In the genomic region with DNA sequence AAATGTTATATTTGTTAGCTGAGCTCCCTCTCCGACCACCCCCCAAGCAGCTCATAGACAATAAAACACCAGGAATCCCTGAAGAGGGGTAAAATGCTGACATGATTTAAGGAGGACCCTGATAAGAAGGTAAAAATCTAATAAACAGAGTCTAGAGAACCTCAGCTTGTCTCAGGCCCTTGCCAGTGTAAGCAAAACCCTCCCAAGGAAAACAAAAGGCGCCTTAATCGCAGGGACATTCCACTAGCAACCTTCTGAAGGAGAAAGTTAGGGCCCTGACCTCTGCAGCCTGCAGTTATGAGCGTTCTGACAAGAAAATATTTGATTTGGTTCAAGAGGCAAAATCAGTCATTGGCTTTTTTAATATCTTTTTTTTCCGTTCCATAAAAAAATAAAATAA, we compare ENCODE assay signal across 18 mouse cellular contexts.
DNase-seq lines count a peak whose midpoint lies in the region; ATAC-seq lines count a peak whose summit lies in the region.
"Had no signal": no experiment of that assay in that cellular context is flagged by ENCODE, and none has a peak within 500 bp of the region (broad histone marks: within the 10 kb centered on the region; RNA-seq: fewer than 3 reads in every experiment).

No protein-coding gene starts in this region.

- no peak for DNase-seq in heart, embryonic 10.5 days (ENCODE audit: low spot score)
- peak; percentile 18 for DNase-seq in kidney, adult 18-20 months
- no peak for DNase-seq in cerebellum, adult 9-10 months
- DNase-seq in midbrain, embryonic 11.5 days (ENCODE audit: low spot score, missing footprints), result no peak
- DNase-seq: cerebellum, adult 11 months; cerebellum, postnatal 36 days; gastrocnemius, postnatal 14 days; liver, embryonic 13.5 days had no signal

- H3K9me3 ChIP-seq in heart, embryonic 10.5 days, result no peaks in the 10 kb centered on the region
- H3K9me3 ChIP-seq in heart, embryonic 11.5 days (replicated peaks; ENCODE audit: control insufficient read depth, low read length), result no peaks in the 10 kb centered on the region
- 0 out of 2 replicates have a peak, but pooled peaks cover 2% of the 10 kb centered on the region for H3K9me3 ChIP-seq in kidney, embryonic 16.5 days (ENCODE audit: low read length)
- no peaks in the 10 kb centered on the region for H3K9me3 ChIP-seq in forebrain, embryonic 15.5 days
- no peaks in the 10 kb centered on the region for H3K9me3 ChIP-seq in midbrain, embryonic 11.5 days (ENCODE audit: control insufficient read depth, low read length)
- H3K9me3 ChIP-seq: embryonic facial prominence, embryonic 15.5 days; liver, embryonic 13.5 days; lung, embryonic 15.5 days had no signal

- no peak overlapping the region for H3K4me2 ChIP-seq in heart, embryonic 11.5 days
- H3K4me2 ChIP-seq in kidney, embryonic 16.5 days (replicated peaks; ENCODE audit: low read depth, low read length), result peak overlapping the region; percentile 17; the same call in 1 of the 2 replicates
- H3K4me2 ChIP-seq in forebrain, embryonic 15.5 days (replicated peaks), result no peak overlapping the region
- no peak overlapping the region for H3K4me2 ChIP-seq in midbrain, embryonic 11.5 days
- H3K4me2 ChIP-seq: embryonic facial prominence, embryonic 15.5 days; hindbrain, embryonic 13.5 days; liver, embryonic 13.5 days; lung, embryonic 15.5 days had no signal

- H3K9ac ChIP-seq in heart, embryonic 11.5 days (ENCODE audit: low read depth, low read length), result no peak overlapping the region
- no peak overlapping the region for H3K9ac ChIP-seq in kidney, embryonic 16.5 days (replicated peaks; ENCODE audit: low read length)
- H3K9ac ChIP-seq in forebrain, embryonic 15.5 days (replicated peaks), result no peak overlapping the region
- H3K9ac ChIP-seq in midbrain, embryonic 11.5 days (ENCODE audit: low read length), result no peak overlapping the region
- H3K9ac ChIP-seq: embryonic facial prominence, embryonic 15.5 days; hindbrain, embryonic 13.5 days; liver, embryonic 13.5 days; lung, embryonic 15.5 days had no signal

- 0 out of 2 replicates have a peak, but pooled peaks cover 4% of the 10 kb centered on the region for H3K4me1 ChIP-seq in heart, embryonic 10.5 days
- no peaks in the 10 kb centered on the region for H3K4me1 ChIP-seq in heart, embryonic 11.5 days (ENCODE audit: control insufficient read depth, insufficient read depth, low read length)
- H3K4me1 ChIP-seq in kidney, embryonic 16.5 days (ENCODE audit: insufficient read depth, low read length), result 0 out of 2 replicates have a peak, but pooled peaks cover 4% of the 10 kb centered on the region
- no peaks in the 10 kb centered on the region for H3K4me1 ChIP-seq in forebrain, embryonic 15.5 days
- no peaks in the 10 kb centered on the region for H3K4me1 ChIP-seq in midbrain, embryonic 11.5 days (ENCODE audit: control insufficient read depth, insufficient read depth, low read length)
- H3K4me1 ChIP-seq: embryonic facial prominence, embryonic 15.5 days; liver, embryonic 13.5 days; lung, embryonic 15.5 days had no signal

- no peak overlapping the region for H3K4me3 ChIP-seq in heart, embryonic 10.5 days
- no peak overlapping the region for H3K4me3 ChIP-seq in heart, embryonic 11.5 days (ENCODE audit: low read depth, low read length)
- no peak overlapping the region for H3K4me3 ChIP-seq in kidney, embryonic 16.5 days (ENCODE audit: low read length)
- H3K4me3 ChIP-seq in forebrain, embryonic 15.5 days, result no peak overlapping the region
- no peak overlapping the region for H3K4me3 ChIP-seq in midbrain, embryonic 11.5 days (ENCODE audit: low read depth, low read length)
- H3K4me3 ChIP-seq: embryonic facial prominence, embryonic 15.5 days; hindbrain, embryonic 13.5 days; left cerebral cortex, adult 2 months; liver, embryonic 13.5 days; lung, embryonic 15.5 days had no signal

- WGBS in heart, embryonic 10.5 days, result 54% methylated on average over 5 of the region's 5 CpGs
- 52% methylated on average over 5 of the region's 5 CpGs for WGBS in heart, embryonic 11.5 days (ENCODE audit: insufficient replicate concordance)
- WGBS in kidney, embryonic 16.5 days, result 17% methylated on average over 5 of the region's 5 CpGs
- WGBS in forebrain, embryonic 15.5 days, result 75% methylated on average over 5 of the region's 5 CpGs
- WGBS in midbrain, embryonic 11.5 days, result 76% methylated on average over 5 of the region's 5 CpGs

- H3K27ac ChIP-seq in heart, embryonic 10.5 days, result 0 out of 2 replicates have a peak overlapping the region, but pooled peaks have one; percentile 29
- no peak overlapping the region for H3K27ac ChIP-seq in heart, embryonic 11.5 days (ENCODE audit: low read depth, low read length)
- H3K27ac ChIP-seq in kidney, embryonic 16.5 days (ENCODE audit: low read length), result peak overlapping the region; percentile 72
- H3K27ac ChIP-seq in forebrain, embryonic 15.5 days (replicated peaks), result no peak overlapping the region
- no peak overlapping the region for H3K27ac ChIP-seq in midbrain, embryonic 11.5 days (ENCODE audit: low read depth, low read length)
- H3K27ac ChIP-seq: embryonic facial prominence, embryonic 15.5 days; hindbrain, embryonic 13.5 days; left cerebral cortex, adult 2 months; liver, embryonic 13.5 days; lung, embryonic 15.5 days had no signal

- ATAC-seq in heart, embryonic 11.5 days (replicated peaks; ENCODE audit: insufficient number of reproducible peaks, low FRiP score, low TSS enrichment), result no peak
- peak; percentile 91 for ATAC-seq in kidney, embryonic 16.5 days (ENCODE audit: low FRiP score, low TSS enrichment)
- no peak for ATAC-seq in forebrain, embryonic 15.5 days (replicated peaks)
- no peak for ATAC-seq in midbrain, embryonic 11.5 days (ENCODE audit: low FRiP score)
- ATAC-seq: CD4-positive, CD25-positive, alpha-beta regulatory T cell, adult 4 months; midbrain, embryonic 16.5 days had no signal

- H3K36me3 ChIP-seq in heart, embryonic 10.5 days, result no peaks in the 10 kb centered on the region
- H3K36me3 ChIP-seq in heart, embryonic 11.5 days (ENCODE audit: control insufficient read depth, insufficient read depth, low read length), result no peaks in the 10 kb centered on the region
- no peaks in the 10 kb centered on the region for H3K36me3 ChIP-seq in kidney, embryonic 16.5 days (ENCODE audit: insufficient read depth, low read length)
- H3K36me3 ChIP-seq in forebrain, embryonic 15.5 days, result no peaks in the 10 kb centered on the region
- H3K36me3 ChIP-seq in midbrain, embryonic 11.5 days (ENCODE audit: control insufficient read depth, insufficient read depth, low read length), result no peaks in the 10 kb centered on the region
- H3K36me3 ChIP-seq: embryonic facial prominence, embryonic 15.5 days; G1E; hindbrain, embryonic 13.5 days; liver, embryonic 13.5 days; lung, embryonic 15.5 days had no signal

- H3K27me3 ChIP-seq in heart, embryonic 10.5 days (ENCODE audit: insufficient read depth, poor library complexity, severe bottlenecking), result no peaks in the 10 kb centered on the region
- no peaks in the 10 kb centered on the region for H3K27me3 ChIP-seq in heart, embryonic 11.5 days (ENCODE audit: control insufficient read depth, insufficient read depth, low read length)
- no peaks in the 10 kb centered on the region for H3K27me3 ChIP-seq in kidney, embryonic 16.5 days (ENCODE audit: insufficient read depth, low read length)
- H3K27me3 ChIP-seq in forebrain, embryonic 15.5 days, result no peaks in the 10 kb centered on the region
- no peaks in the 10 kb centered on the region for H3K27me3 ChIP-seq in midbrain, embryonic 11.5 days (ENCODE audit: control insufficient read depth, insufficient read depth, low read length)
- H3K27me3 ChIP-seq: embryonic facial prominence, embryonic 15.5 days; hindbrain, embryonic 13.5 days; liver, embryonic 13.5 days; lung, embryonic 15.5 days had no signal

Comparison
In these comparisons a context has a peak if more than half of its experiments do, and no peak if none do; other contexts are left out.
1. H3K27ac ChIP-seq: peak in heart, embryonic 10.5 days (single experiment) and kidney, embryonic 16.5 days (single experiment); none in heart, embryonic 11.5 days (single experiment), forebrain, embryonic 15.5 days (single experiment) and midbrain, embryonic 11.5 days (single experiment).